Mouse (Mus musculus) midbrain, embryonic 16.5 days (tissue): Measurements from ENCODE around the gene Mecr. TPM values are rescaled to one million over a fixed set of nuclear protein-coding genes. Genes with fewer than 3 reads are reported as not detected.

ENCODE experiments used
- ATAC-seq: fragments of 200-750 bp; cut with Nextera tagmentation; 2 replicates; pipeline ENCODE4 v1.8.0; 2017; ENCODE audit warnings: moderate TSS enrichment
- H3K27ac ChIP-seq: fragments of 300-500 bp; sonication (generic); 2 replicates; pipeline ENCODE4 v1.5.1; 2014; ENCODE audit warnings: mild to moderate bottlenecking, low read length, mixed read lengths
- H3K27me3 ChIP-seq: fragments of 300-500 bp; sonication (generic); 2 replicates; pipeline ENCODE4 v1.6.1; 2014; ENCODE audit warnings: low read depth, low read length, mixed read lengths; ENCODE audit not compliant: control insufficient read depth, insufficient read depth
- H3K36me3 ChIP-seq: fragments of 300-500 bp; sonication (generic); 2 replicates; pipeline ENCODE4 v1.6.1; 2014; ENCODE audit warnings: mild to moderate bottlenecking, low read length, moderate library complexity, mixed read lengths; ENCODE audit not compliant: control insufficient read depth, insufficient read depth
- H3K4me1 ChIP-seq: fragments of 300-500 bp; sonication (generic); 2 replicates; pipeline ENCODE4 v1.6.1; 2014; ENCODE audit warnings: mild to moderate bottlenecking, low read length, mixed read lengths; ENCODE audit not compliant: control insufficient read depth, insufficient read depth
- H3K4me2 ChIP-seq: fragments of 300-500 bp; sonication (generic); 2 replicates; pipeline ENCODE4 v1.6.1; 2014; ENCODE audit warnings: mild to moderate bottlenecking, low read length, mixed read lengths
- H3K4me3 ChIP-seq: fragments of 300-500 bp; sonication (generic); 2 replicates; pipeline ENCODE4 v1.5.1; 2014; ENCODE audit warnings: low read depth, mild to moderate bottlenecking, low read length, moderate library complexity, mixed read lengths
- H3K9ac ChIP-seq: fragments of 300-500 bp; sonication (generic); 2 replicates; pipeline ENCODE4 v1.6.1; 2014; ENCODE audit warnings: low read depth, low read length, mixed read lengths
- H3K9me3 ChIP-seq: fragments of 300-500 bp; sonication (generic); replicated peaks from 2 replicates; pipeline ENCODE4 v1.6.1; 2014; ENCODE audit warnings: mild to moderate bottlenecking, low read length, mixed read lengths; ENCODE audit not compliant: control insufficient read depth, poor library complexity, severe bottlenecking
- WGBS: fragments of 180-500 bp; shearing (Covaris S2); extraction: QIAGEN DNeasy Blood & Tissue Kit; methylation state at CpG from one replicate; pipeline ENCODE4 v1.1.7; 2014; 5-methylcytosine and 5-hydroxymethylcytosine counted together
- polyA plus RNA-seq: library from polyadenylated mRNA; unstranded; fragments of >200 nt; fragmentation: Nextera tagmentation; extraction: Ambion mirVana; gene quantifications from 2 replicates; pipeline ENCODE4 v1.2.1, GENCODE M21; 2015

The Mecr gene
- polyA plus RNA-seq, 1 experiment from 2014 or later = 43.0 TPM

GRCm38 (mm10) chr4:131829123-131829522 lies 14.1 kb upstream of the Mecr start:
- WGBS = 77% methylated on average over 8 of the region's 8 CpGs
- no peak overlapping the region for H3K4me2 ChIP-seq
- no peaks in the 10 kb centered on the region for H3K27me3 ChIP-seq
- ATAC-seq = no peak
- no peaks in the 10 kb centered on the region for H3K36me3 ChIP-seq
- no peak overlapping the region for H3K27ac ChIP-seq
- H3K4me3 ChIP-seq = no peak overlapping the region
- 0 out of 2 replicates have a peak, but pooled peaks cover 4% of the 10 kb centered on the region for H3K4me1 ChIP-seq
- H3K9ac ChIP-seq = no peak overlapping the region
- H3K9me3 ChIP-seq = no peaks in the 10 kb centered on the region

- no peak for ATAC-seq
- H3K36me3 ChIP-seq = no peaks in the 10 kb centered on the region
- H3K9me3 ChIP-seq = no peaks in the 10 kb centered on the region
- H3K4me3 ChIP-seq = no peak overlapping the region
- H3K27ac ChIP-seq = no peak overlapping the region
- no peak overlapping the region for H3K9ac ChIP-seq
- 77% methylated on average over 5 of the region's 5 CpGs for WGBS
- H3K27me3 ChIP-seq = peaks cover 13% of the 10 kb centered on the region
- no peak overlapping the region for H3K4me2 ChIP-seq
- H3K4me1 ChIP-seq = peaks cover 6% of the 10 kb centered on the region
Observed at GRCm38 (mm10) chr4:131831546-131832045, 11.7 kb upstream of the Mecr start.

GRCm38 (mm10) chr4:131832759-131833407 lies 10.4 kb upstream of the Mecr start:
- no peaks in the 10 kb centered on the region for H3K9me3 ChIP-seq
- H3K4me3 ChIP-seq = no peak overlapping the region
- no peaks in the 10 kb centered on the region for H3K36me3 ChIP-seq
- H3K4me2 ChIP-seq = no peak overlapping the region
- WGBS = 77% methylated on average over 3 of the region's 3 CpGs
- H3K27me3 ChIP-seq = peaks cover 13% of the 10 kb centered on the region
- H3K27ac ChIP-seq = no peak overlapping the region
- H3K4me1 ChIP-seq = peaks cover 7% of the 10 kb centered on the region
- no peak overlapping the region for H3K9ac ChIP-seq
- ATAC-seq = no peak

GRCm38 (mm10) chr4:131833971-131834609 lies 9.2 kb upstream of the Mecr start:
- Histone ChIP-seq H3K9me3 (no peaks in the 10 kb centered on the region), H3K9ac (no peak overlapping the region), H3K4me2 (no peak overlapping the region), H3K4me3 (no peak overlapping the region), H3K36me3 (no peaks in the 10 kb centered on the region), H3K4me1 (peaks cover 11% of the 10 kb centered on the region), H3K27ac (no peak overlapping the region), H3K27me3 (peaks cover 13% of the 10 kb centered on the region)
- no peak for ATAC-seq
- WGBS = 28% methylated on average over 9 of the region's 9 CpGs

- WGBS = 1% methylated on average over 39 of the region's 39 CpGs
- Histone ChIP-seq H3K4me3 (peak overlapping the region; percentile 56), H3K27me3 (peaks cover 25% of the 10 kb centered on the region), H3K4me1 (peaks cover 11% of the 10 kb centered on the region), H3K36me3 (no peaks in the 10 kb centered on the region), H3K4me2 (peak overlapping the region; percentile 93), H3K9me3 (no peaks in the 10 kb centered on the region), H3K27ac (no peak overlapping the region), H3K9ac (peak overlapping the region; percentile 79)
- ATAC-seq = no peak
Observed at GRCm38 (mm10) chr4:131836351-131836881, 6.9 kb upstream of the Mecr start.

GRCm38 (mm10) chr4:131836891-131837491 lies 6.3 kb upstream of the Mecr start:
- under 1% methylated on average over 62 of the region's 76 CpGs for WGBS
- Histone ChIP-seq H3K9ac (peak overlapping the region; percentile 79), H3K4me1 (peaks cover 11% of the 10 kb centered on the region), H3K36me3 (no peaks in the 10 kb centered on the region), H3K27ac (no peak overlapping the region), H3K4me3 (peak overlapping the region; percentile 56), H3K27me3 (peaks cover 25% of the 10 kb centered on the region), H3K4me2 (peak overlapping the region; percentile 93), H3K9me3 (no peaks in the 10 kb centered on the region)
- ATAC-seq = peak; percentile 23; the same call in 1 of the 2 replicates

- peak within 1 kb of the TSS; percentile 79 for H3K9ac ChIP-seq
- peaks cover 25% of the 10 kb centered on the region for H3K27me3 ChIP-seq
- peak; percentile 75 for ATAC-seq
- no peaks in the 10 kb centered on the region for H3K36me3 ChIP-seq
- H3K4me1 ChIP-seq = peaks cover 11% of the 10 kb centered on the region
- peak within 1 kb of the TSS; percentile 56 for H3K4me3 ChIP-seq
- peak within 1 kb of the TSS; percentile 93 for H3K4me2 ChIP-seq
- H3K9me3 ChIP-seq = no peaks in the 10 kb centered on the region
- peak within 1 kb of the TSS; percentile 26; the same call in 1 of the 2 replicates for H3K27ac ChIP-seq
- WGBS = under 1% methylated on average over 71 of the region's 72 CpGs
Observed at GRCm38 (mm10) chr4:131837872-131838524, 5.3 kb upstream of the Mecr start, which contains the start of gene Ptpru. TSS of gene Ptpru (minus strand) at chr4:131838288.

GRCm38 (mm10) chr4:131845991-131846778 lies 2.9 kb downstream of the Mecr start:
- Histone ChIP-seq H3K4me1 (peaks cover 10% of the 10 kb centered on the region), H3K4me3 (no peak overlapping the region), H3K36me3 (no peaks in the 10 kb centered on the region), H3K9me3 (no peaks in the 10 kb centered on the region), H3K4me2 (no peak overlapping the region), H3K27ac (no peak overlapping the region), H3K9ac (no peak overlapping the region), H3K27me3 (peaks cover 2% of the 10 kb centered on the region)
- 83% methylated on average over 8 of the region's 8 CpGs for whole genome bisulfite sequencing
- no peak for ATAC-seq
